In genomic region chrX:101334606-101335005, GRCm38 (mm10) we compare ENCODE assay signal across 12 mouse cellular contexts. TPM values are rescaled to one million over a fixed set of nuclear protein-coding genes. Genes with fewer than 3 reads are reported as not detected.
DNase-seq lines count a peak whose midpoint lies in the region; ATAC-seq and TF ChIP-seq lines count a peak whose summit lies in the region.
"Had no signal": no experiment of that assay in that cellular context is flagged by ENCODE, and none has a peak within 500 bp of the region (broad histone marks: within the 10 kb centered on the region; RNA-seq: fewer than 3 reads in every experiment).

No protein-coding gene starts in this region.

- peak; percentile 51 for TF ChIP-seq CTCF in forebrain, postnatal 0 days (IDR thresholded peaks at IDR 0.05; ENCODE audit: low read depth)
- TF ChIP-seq CTCF in lung, postnatal 0 days (IDR thresholded peaks at IDR 0.05): peak; percentile 61

- no peak for ATAC-seq in forebrain, postnatal 0 days
- ATAC-seq in forebrain, embryonic 15.5 days (replicated peaks): no peak
- ATAC-seq in lung, postnatal 0 days: no peak
- ATAC-seq: hindbrain, embryonic 16.5 days; midbrain, embryonic 15.5 days; Patski had no signal

- 93% methylated on average over 5 of the region's 5 CpGs for WGBS in forebrain, postnatal 0 days
- WGBS in forebrain, embryonic 15.5 days: 83% methylated on average over 5 of the region's 5 CpGs
- 89% methylated on average over 5 of the region's 5 CpGs for WGBS in lung, postnatal 0 days

- H3K4me1 ChIP-seq in forebrain, postnatal 0 days (ENCODE audit: insufficient read depth): no peaks in the 10 kb centered on the region
- H3K4me1 ChIP-seq in forebrain, embryonic 15.5 days: peaks cover 3% of the 10 kb centered on the region; the same call in 1 of the 2 replicates
- H3K4me1 ChIP-seq in lung, postnatal 0 days (ENCODE audit: insufficient read depth, low read depth, low read length): no peaks in the 10 kb centered on the region
- H3K4me1 ChIP-seq: limb, embryonic 12.5 days had no signal

- H3K9ac ChIP-seq in forebrain, postnatal 0 days: no peak overlapping the region
- no peak overlapping the region for H3K9ac ChIP-seq in forebrain, embryonic 15.5 days (replicated peaks)
- no peak overlapping the region for H3K9ac ChIP-seq in lung, postnatal 0 days (replicated peaks; ENCODE audit: low read depth)
- H3K9ac ChIP-seq: limb, embryonic 12.5 days; midbrain, embryonic 15.5 days had no signal

- H3K27ac ChIP-seq in forebrain, postnatal 0 days (ENCODE audit: low read depth, low read length): no peak overlapping the region
- H3K27ac ChIP-seq in forebrain, embryonic 15.5 days (replicated peaks): no peak overlapping the region
- no peak overlapping the region for H3K27ac ChIP-seq in lung, postnatal 0 days (ENCODE audit: low read length)
- H3K27ac ChIP-seq: limb, embryonic 12.5 days had no signal

- no peak for DNase-seq in forebrain, postnatal 0 days
- no peak for DNase-seq in lung, postnatal 0 days (ENCODE audit: low spot score)
- DNase-seq in lung, postnatal 25 days (ENCODE audit: low spot score): no peak
- peak; percentile 10 for DNase-seq in forelimb bud, embryonic 11.5 days (ENCODE audit: low read depth, low spot score)
- DNase-seq in thymus, postnatal 14 days: peak; percentile 49
- DNase-seq in adrenal gland, adult 2 months: no peak
- DNase-seq in kidney, adult 11 months: no peak

- no peak overlapping the region for H3K4me2 ChIP-seq in forebrain, postnatal 0 days (ENCODE audit: low read depth)
- no peak overlapping the region for H3K4me2 ChIP-seq in forebrain, embryonic 15.5 days (replicated peaks)
- no peak overlapping the region for H3K4me2 ChIP-seq in lung, postnatal 0 days (replicated peaks; ENCODE audit: low read depth, low read length)
- H3K4me2 ChIP-seq: limb, embryonic 12.5 days; midbrain, embryonic 15.5 days had no signal

- H3K9me3 ChIP-seq in forebrain, postnatal 0 days (ENCODE audit: low read length): no peaks in the 10 kb centered on the region
- no peaks in the 10 kb centered on the region for H3K9me3 ChIP-seq in forebrain, embryonic 15.5 days
- no peaks in the 10 kb centered on the region for H3K9me3 ChIP-seq in lung, postnatal 0 days (ENCODE audit: low read length)
- H3K9me3 ChIP-seq: limb, embryonic 12.5 days; midbrain, embryonic 15.5 days had no signal

- H3K4me3 ChIP-seq in forebrain, postnatal 0 days (ENCODE audit: low read depth, low read length): no peak overlapping the region
- H3K4me3 ChIP-seq in forebrain, embryonic 15.5 days: no peak overlapping the region
- H3K4me3 ChIP-seq in lung, postnatal 0 days (ENCODE audit: low read depth, low read length): no peak overlapping the region
- H3K4me3 ChIP-seq: limb, embryonic 12.5 days; midbrain, embryonic 15.5 days had no signal

- TF ChIP-seq EP300 in lung, postnatal 0 days (IDR thresholded peaks at IDR 0.05): no peak

- H3K36me3 ChIP-seq in forebrain, postnatal 0 days (ENCODE audit: insufficient read depth): no peaks in the 10 kb centered on the region
- no peaks in the 10 kb centered on the region for H3K36me3 ChIP-seq in forebrain, embryonic 15.5 days
- H3K36me3 ChIP-seq in lung, postnatal 0 days (ENCODE audit: insufficient read depth, low read length): no peaks in the 10 kb centered on the region
- H3K36me3 ChIP-seq: limb, embryonic 12.5 days; midbrain, embryonic 15.5 days had no signal

- H3K27me3 ChIP-seq in forebrain, postnatal 0 days (ENCODE audit: insufficient read depth, low read length): no peaks in the 10 kb centered on the region
- H3K27me3 ChIP-seq in forebrain, embryonic 15.5 days: no peaks in the 10 kb centered on the region
- H3K27me3 ChIP-seq in lung, postnatal 0 days (replicated peaks; ENCODE audit: insufficient read depth, low read length): no peaks in the 10 kb centered on the region
- H3K27me3 ChIP-seq: midbrain, embryonic 15.5 days had no signal

RNA-seq across cellular contexts. Expression of gene Nlgn3, which starts 35.6 kb away (rescaled TPM):
- total RNA-seq in forebrain, postnatal 0 days (2014; rRNA removed): 114 and 158 TPM in 2 replicates
- polyA plus RNA-seq in forebrain, postnatal 0 days (2015; fragmentation: Nextera tagmentation; extraction: Ambion mirVana): 65.5 and 81.1 TPM in 2 replicates
- 53.6 and 55.8 TPM in 2 replicates for polyA plus RNA-seq in forebrain, embryonic 15.5 days (2015; fragmentation: Nextera tagmentation; extraction: Ambion mirVana)
- 0.25 and 0.29 TPM in 2 replicates for polyA plus RNA-seq in lung, postnatal 0 days (2015; fragmentation: Nextera tagmentation; extraction: Ambion mirVana)
- 10 to 100 TPM in 1 of 2 experiments, 1 to 10 TPM in 1; 5.2 to 28.2 TPM for total RNA-seq in adrenal gland, adult 2 months (2021)
- 2.8 and 3.9 TPM in 2 replicates for polyA plus RNA-seq in adrenal gland, adult 2 months (2012; rRNA removed)

RNA-seq across cellular contexts. Expression of gene Gjb1, which starts 41.6 kb away (rescaled TPM):
- 2.4 and 2.5 TPM in 2 replicates for total RNA-seq in forebrain, postnatal 0 days (2014; rRNA removed)
- polyA plus RNA-seq in forebrain, postnatal 0 days (2015; fragmentation: Nextera tagmentation; extraction: Ambion mirVana): 2.1 and 2.2 TPM in 2 replicates
- polyA plus RNA-seq in forebrain, embryonic 15.5 days (2015; fragmentation: Nextera tagmentation; extraction: Ambion mirVana): 0.29 and 0.60 TPM in 2 replicates
- polyA plus RNA-seq in lung, postnatal 0 days (2015; fragmentation: Nextera tagmentation; extraction: Ambion mirVana): 1.6 and 2.0 TPM in 2 replicates
- 1 to 10 TPM in 1 of 2 experiments, not detected in 1; 2.7 TPM for total RNA-seq in adrenal gland, adult 2 months (2021)
- polyA plus RNA-seq in adrenal gland, adult 2 months (2012; rRNA removed): 0.11 and 0.84 TPM in 2 replicates
- polyA plus RNA-seq: limb, embryonic 12.5 days had no signal

Comparison
In these comparisons a context has a peak if more than half of its experiments do, and no peak if none do; other contexts are left out.
1. DNase-seq: peak in forelimb bud, embryonic 11.5 days (single experiment) and thymus, postnatal 14 days (single experiment); none in forebrain, postnatal 0 days (single experiment), lung, postnatal 0 days (single experiment), lung, postnatal 25 days (single experiment), adrenal gland, adult 2 months (single experiment) and kidney, adult 11 months (single experiment).
2. RNA of gene Nlgn3, which starts 35.6 kb away (polyA plus RNA-seq): 65.5 to 81.1 TPM in forebrain, postnatal 0 days and 53.6 to 55.8 TPM in forebrain, embryonic 15.5 days; 2.8 to 3.9 TPM in adrenal gland, adult 2 months and 0.25 to 0.29 TPM in lung, postnatal 0 days; every median in the first group is over 10 times any median in the second.